Mouse (Mus musculus) olfactory bulb, adult 2 months (tissue): ENCODE measurements around the gene Acp4. TPM values are rescaled to one million over a fixed set of nuclear protein-coding genes. Genes with fewer than 3 reads are reported as not detected.
A peak's percentile ranks its signal among the peaks of the same experiment; 100 is the strongest.
"Not testable (repeated sequence)": the region's sequence is repeated elsewhere in the genome, so short reads cannot be mapped to it uniquely, and the experiment has no call there.

ENCODE experiments used
- H3K27ac ChIP-seq: fragments of 200-500 bp; 2 replicates; pipeline ENCODE4 v1.5.1; 2012; ENCODE audit warnings: low read depth, low read length; ENCODE audit not compliant: insufficient read depth
- H3K4me1 ChIP-seq: fragments of 200-500 bp; 2 replicates; pipeline ENCODE4 v1.6.1; 2012; ENCODE audit warnings: low read length; ENCODE audit not compliant: control insufficient read depth, insufficient read depth
- H3K4me3 ChIP-seq: fragments of 200-500 bp; 2 replicates; pipeline ENCODE4 v1.5.1; 2012; ENCODE audit warnings: mild to moderate bottlenecking, low read depth, low read length, moderate library complexity; ENCODE audit not compliant: insufficient read depth
- CTCF ChIP-seq: fragments of 200-500 bp; IDR thresholded peaks from 2 replicates; pipeline ENCODE4 v1.5.1; 2012; ENCODE audit warnings: low read depth, mild to moderate bottlenecking, low read length, moderate library complexity; ENCODE audit not compliant: insufficient read depth
- POLR2A ChIP-seq: fragments of 200-500 bp; IDR thresholded peaks from 2 replicates; pipeline ENCODE4 v1.6.1; 2012; ENCODE audit warnings: mild to moderate bottlenecking, low read depth, low read length, moderate library complexity; ENCODE audit not compliant: insufficient read depth
- WGBS: fragments of 180-500 bp; shearing (Covaris S2); methylation state at CpG from one replicate; pipeline ENCODE4 v1.1.7; 2018; 5-methylcytosine and 5-hydroxymethylcytosine counted together
- polyA plus RNA-seq: library from polyadenylated mRNA; stranded (reverse); fragments of >200 nt; gene quantifications from 2 replicates; pipeline ENCODE4 v1.2.4, GENCODE M21; 2012; ENCODE audit warnings: low replicate concordance; ENCODE audit not compliant: missing spikeins, insufficient read depth, insufficient read length

The Acp4 gene
- not detected in 2 replicates for polyA plus RNA-seq

GRCm38 (mm10) chr7:44257278-44257677, at the start of gene Acp4:
Acp4 (minus strand) TSS chr7:44257378.
- Histone ChIP-seq H3K4me1 (peaks cover 5% of the 10 kb centered on the region; the same call in 1 of the 2 replicates), H3K4me3 (no peak within 1 kb of the TSS), H3K27ac (no peak within 1 kb of the TSS)
- 84% methylated on average over 4 of the region's 4 CpGs for WGBS
- TF ChIP-seq CTCF (no peak), POLR2A (no peak)

- Histone ChIP-seq H3K4me3 (peak within 1 kb of the TSS; percentile 83; the same call in 1 of the 2 replicates), H3K27ac (peak within 1 kb of the TSS; percentile 95), H3K4me1 (peaks cover 31% of the 10 kb centered on the region)
- TF ChIP-seq POLR2A (no peak), CTCF (no peak)
- WGBS, result 68% methylated on average over 6 of the region's 6 CpGs
Observed at GRCm38 (mm10) chr7:44306516-44307240, 49.5 kb upstream of the Acp4 start, which contains the start of gene Clec11a. Clec11a (minus strand) TSS chr7:44306902.

- peak overlapping the region; percentile 83; the same call in 1 of the 2 replicates for H3K4me3 ChIP-seq
- TF ChIP-seq CTCF, result no peak
- no peak for TF ChIP-seq POLR2A
- 13% methylated on average over 16 of the region's 16 CpGs for WGBS
- peak overlapping the region; percentile 95 for H3K27ac ChIP-seq
- peaks cover 26% of the 10 kb centered on the region for H3K4me1 ChIP-seq
Observed at GRCm38 (mm10) chr7:44305686-44306085, 48.5 kb upstream of the Acp4 start.

- Histone ChIP-seq H3K4me1 (peaks cover 26% of the 10 kb centered on the region), H3K4me3 (peak overlapping the region; percentile 83), H3K27ac (peak overlapping the region; percentile 95)
- TF ChIP-seq POLR2A (peak; percentile 98), CTCF (peak; percentile 12; the same call in 1 of the 2 replicates)
- WGBS, result under 1% methylated on average over 49 of the region's 49 CpGs
Observed at GRCm38 (mm10) chr7:44304775-44305641, 47.8 kb upstream of the Acp4 start.

GRCm38 (mm10) chr7:44304463-44304774, 47.2 kb upstream of the Acp4 start:
- Histone ChIP-seq H3K4me1 (peaks cover 26% of the 10 kb centered on the region), H3K4me3 (peak overlapping the region; percentile 83), H3K27ac (peak overlapping the region; percentile 95)
- under 1% methylated on average over 25 of the region's 25 CpGs for WGBS
- TF ChIP-seq POLR2A (no peak), CTCF (no peak)

GRCm38 (mm10) chr7:44303346-44304340, 46.5 kb upstream of the Acp4 start:
- TF ChIP-seq CTCF (no peak), POLR2A (no peak)
- Histone ChIP-seq H3K27ac (no peak overlapping the region; the same call in 1 of the 2 replicates), H3K4me1 (peaks cover 25% of the 10 kb centered on the region), H3K4me3 (peak overlapping the region; percentile 83)
- WGBS, result 81% methylated on average over 14 of the region's 14 CpGs

GRCm38 (mm10) chr7:44297501-44297900, 40.3 kb upstream of the Acp4 start:
- not testable (repeated sequence) for H3K4me1 ChIP-seq, H3K4me3 ChIP-seq, H3K27ac ChIP-seq
- 83% methylated on average over 2 of the region's 2 CpGs for WGBS

- no peak overlapping the region for H3K4me3 ChIP-seq
- TF ChIP-seq POLR2A (no peak), CTCF (no peak)
- whole genome bisulfite sequencing, result 58% methylated on average over 4 of the region's 4 CpGs
- no peaks in the 10 kb centered on the region for H3K4me1 ChIP-seq
- H3K27ac ChIP-seq, result no peak overlapping the region
Observed at GRCm38 (mm10) chr7:44291418-44291817, 34.2 kb upstream of the Acp4 start.
